Mouse (Mus musculus): ENCODE data around the gene Ranbp3.

DNA sequence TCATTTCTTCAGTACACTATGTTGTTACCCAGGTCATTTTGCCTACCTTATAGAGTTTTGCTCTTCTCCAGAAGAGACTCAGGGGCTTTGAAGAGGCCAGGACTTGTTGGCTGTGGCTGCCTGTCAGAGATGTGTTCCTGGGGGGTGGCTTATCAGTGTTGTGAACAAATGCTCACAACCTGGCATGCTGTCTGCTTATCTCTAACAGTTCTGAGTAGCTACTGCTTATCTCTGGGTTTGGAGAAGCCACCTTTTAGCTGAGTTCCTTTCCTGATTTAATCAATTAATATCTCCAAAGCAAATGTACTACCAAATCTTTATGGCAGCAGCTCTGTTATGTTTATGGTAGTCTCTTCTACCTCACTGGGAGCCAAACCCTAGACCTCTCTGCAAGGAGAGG lies 15.0 kb downstream of the Ranbp3 start:
- TF ChIP-seq POLR2A (IDR thresholded peaks at IDR 0.05; ENCODE audit: insufficient read length, low read depth) (no peak), POLR2AphosphoS2 (IDR thresholded peaks at IDR 0.05; ENCODE audit: insufficient read length, low read depth) (no peak), MYOG (IDR thresholded peaks at IDR 0.05; ENCODE audit: control insufficient read depth in 1 of 3, insufficient read depth in 1 of 3, insufficient read length in 2 of 3, low read depth in 2 of 3) (no peak)
